Mouse (Mus musculus) stomach, embryonic 15.5 days (tissue): ENCODE results near the gene Kif21a. TPM values are rescaled to one million over a fixed set of nuclear protein-coding genes. Genes with fewer than 3 reads are reported as not detected.

Experiments
- ATAC-seq: fragments of 200-750 bp; cut with Nextera tagmentation; 2 replicates; pipeline ENCODE4 v1.8.0; 2017; ENCODE audit warnings: low read depth, moderate number of reproducible peaks, moderate TSS enrichment; ENCODE audit not compliant: insufficient read depth, low FRiP score
- H3K27ac ChIP-seq: fragments of 300-500 bp; sonication (generic); 2 replicates; pipeline ENCODE4 v1.5.1; 2015; ENCODE audit warnings: mild to moderate bottlenecking, inconsistent platforms
- H3K27me3 ChIP-seq: fragments of 300-500 bp; sonication (generic); replicated peaks from 2 replicates; pipeline ENCODE4 v1.6.1; 2015; ENCODE audit warnings: inconsistent platforms
- H3K36me3 ChIP-seq: fragments of 300-500 bp; sonication (generic); 2 replicates; pipeline ENCODE4 v1.6.1; 2015; ENCODE audit warnings: inconsistent platforms
- H3K4me1 ChIP-seq: fragments of 300-500 bp; sonication (generic); 2 replicates; pipeline ENCODE4 v1.6.1; 2015; ENCODE audit warnings: inconsistent platforms
- H3K4me2 ChIP-seq: fragments of 300-500 bp; sonication (generic); 2 replicates; pipeline ENCODE4 v1.6.1; 2015; ENCODE audit warnings: mild to moderate bottlenecking, inconsistent platforms
- H3K4me3 ChIP-seq: fragments of 300-500 bp; sonication (generic); replicated peaks from 2 replicates; pipeline ENCODE4 v1.5.1; 2015; ENCODE audit warnings: inconsistent platforms
- H3K9ac ChIP-seq: fragments of 300-500 bp; sonication (generic); 2 replicates; pipeline ENCODE4 v1.6.1; 2015; ENCODE audit warnings: inconsistent platforms
- H3K9me3 ChIP-seq: fragments of 300-500 bp; sonication (generic); 2 replicates; pipeline ENCODE4 v1.6.1; 2016; ENCODE audit warnings: inconsistent platforms
- WGBS: fragments of 180-500 bp; shearing (Covaris S2); methylation state at CpG from one replicate; pipeline ENCODE4 v1.1.7; 2015; 5-methylcytosine and 5-hydroxymethylcytosine counted together
- polyA plus RNA-seq: library from polyadenylated mRNA; unstranded; fragments of >200 nt; fragmentation: Nextera tagmentation; extraction: Ambion mirVana; gene quantifications from 2 replicates; pipeline ENCODE4 v1.2.1, GENCODE M21; 2015

Kif21a gene
- polyA plus RNA-seq: 16.3 and 18.3 TPM in 2 replicates

DNA sequence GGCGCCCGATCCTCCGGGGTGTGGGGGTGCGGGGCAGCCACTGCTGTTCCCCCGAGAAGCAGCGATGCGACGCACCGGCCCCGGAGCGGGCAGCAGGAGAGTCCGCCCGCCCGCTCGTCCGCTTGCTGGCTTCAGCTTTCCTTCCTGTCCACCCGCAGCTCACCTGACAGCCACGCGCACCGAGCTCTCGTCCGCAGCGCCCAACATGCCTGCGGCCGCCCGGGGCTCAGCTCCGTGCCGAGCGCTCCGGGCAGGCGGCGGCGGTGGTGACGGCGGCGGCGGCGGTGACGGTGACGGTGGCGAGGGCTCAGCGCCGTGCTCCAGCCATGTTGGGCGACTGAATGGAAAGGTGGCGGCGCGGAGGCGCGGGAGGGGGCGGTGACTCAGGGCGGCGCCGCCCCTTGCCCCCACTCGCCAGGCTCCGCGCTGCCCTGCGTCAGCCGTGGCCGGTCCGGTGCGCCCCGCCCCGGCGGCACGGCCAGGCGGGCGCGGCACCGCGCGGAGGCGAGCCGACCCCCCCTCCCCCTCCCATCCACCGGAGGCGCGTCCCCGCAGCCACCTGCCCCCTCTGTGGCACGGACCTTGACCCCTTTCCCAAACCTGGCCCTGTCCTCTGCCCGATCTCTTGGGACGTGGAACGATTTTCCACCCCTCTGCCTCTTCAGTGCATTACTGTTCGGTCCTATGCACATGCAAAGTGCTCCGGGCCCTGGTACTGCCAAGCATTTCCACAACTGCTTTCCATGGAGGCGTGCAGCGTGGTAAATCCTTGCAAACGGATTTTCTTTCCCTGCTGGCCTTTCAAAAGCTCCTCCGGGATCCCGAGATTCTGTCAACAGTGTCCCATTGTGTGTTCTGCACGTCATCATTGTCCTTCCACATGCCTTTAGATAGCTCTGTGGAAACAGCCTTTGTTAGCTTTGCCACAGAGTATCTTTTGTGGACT, at the start of gene Kif21a:
TSS of gene Kif21a (minus strand) at position 453 of the 946 bp plus-strand sequence.
- H3K27me3 ChIP-seq: no peaks in the 10 kb centered on the region
- peak; percentile 94 for ATAC-seq
- H3K4me2 ChIP-seq: peak within 1 kb of the TSS; percentile 97
- 2% methylated on average over 61 of the region's 89 CpGs for WGBS
- peak within 1 kb of the TSS; percentile 80 for H3K9ac ChIP-seq
- no peaks in the 10 kb centered on the region for H3K36me3 ChIP-seq
- H3K9me3 ChIP-seq: no peaks in the 10 kb centered on the region
- H3K27ac ChIP-seq: peak within 1 kb of the TSS; percentile 94
- peak within 1 kb of the TSS; percentile 92 for H3K4me3 ChIP-seq
- 0 out of 2 replicates have a peak, but pooled peaks cover 2% of the 10 kb centered on the region for H3K4me1 ChIP-seq

DNA sequence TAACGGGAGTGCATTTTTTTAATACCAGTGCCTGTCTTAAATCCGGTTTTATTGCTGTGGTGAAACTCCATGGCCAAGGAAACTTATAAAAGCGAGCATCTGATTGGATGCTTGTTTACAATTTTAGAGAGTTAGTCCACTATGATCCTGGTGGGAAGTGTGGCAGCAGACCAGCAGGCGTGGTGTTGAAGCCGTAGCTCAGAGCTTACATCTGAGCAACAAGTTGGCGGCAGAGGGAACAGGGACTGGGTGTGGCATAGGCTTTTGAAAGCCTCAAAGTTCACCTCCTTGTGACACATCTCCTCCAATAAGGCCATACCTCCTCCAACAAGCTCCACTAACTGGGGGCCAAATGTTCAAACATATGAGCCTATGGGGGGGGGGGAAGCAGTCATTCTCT, 46.9 kb upstream of the Kif21a start:
- WGBS: 74% methylated on average over 6 of the region's 6 CpGs
- H3K4me1 ChIP-seq: 0 out of 2 replicates have a peak, but pooled peaks cover 3% of the 10 kb centered on the region
- no peaks in the 10 kb centered on the region for H3K9me3 ChIP-seq
- no peaks in the 10 kb centered on the region for H3K36me3 ChIP-seq
- H3K9ac ChIP-seq: no peak overlapping the region
- ATAC-seq: no peak
- no peak overlapping the region for H3K4me3 ChIP-seq
- no peaks in the 10 kb centered on the region for H3K27me3 ChIP-seq
- H3K4me2 ChIP-seq: no peak overlapping the region
- H3K27ac ChIP-seq: no peak overlapping the region

DNA sequence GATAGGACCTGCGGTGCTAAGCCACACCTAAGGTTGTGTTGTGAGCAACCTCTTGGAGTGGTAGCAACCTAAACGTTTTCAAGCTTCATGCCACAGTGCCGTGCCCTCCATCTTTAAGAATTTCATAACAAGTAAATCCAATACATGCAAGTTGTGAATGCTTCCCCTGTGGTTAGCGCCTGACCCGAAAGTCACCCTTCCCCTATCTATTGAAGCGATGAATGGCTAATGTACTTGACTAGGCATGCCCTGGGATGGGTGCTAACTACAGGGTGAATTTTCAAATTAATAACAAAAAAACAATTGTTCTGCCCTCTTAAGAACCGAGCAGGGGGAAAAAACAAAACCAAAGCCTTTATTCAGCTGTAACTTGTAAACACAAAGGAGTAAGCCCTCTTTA, 39.7 kb upstream of the Kif21a start:
- Histone ChIP-seq H3K9me3 (no peaks in the 10 kb centered on the region), H3K9ac (no peak overlapping the region), H3K27ac (no peak overlapping the region), H3K36me3 (no peaks in the 10 kb centered on the region), H3K4me3 (no peak overlapping the region), H3K4me1 (0 out of 2 replicates have a peak, but pooled peaks cover 3% of the 10 kb centered on the region), H3K4me2 (no peak overlapping the region), H3K27me3 (no peaks in the 10 kb centered on the region)
- no peak for ATAC-seq
- 72% methylated on average over 7 of the region's 7 CpGs for WGBS

DNA sequence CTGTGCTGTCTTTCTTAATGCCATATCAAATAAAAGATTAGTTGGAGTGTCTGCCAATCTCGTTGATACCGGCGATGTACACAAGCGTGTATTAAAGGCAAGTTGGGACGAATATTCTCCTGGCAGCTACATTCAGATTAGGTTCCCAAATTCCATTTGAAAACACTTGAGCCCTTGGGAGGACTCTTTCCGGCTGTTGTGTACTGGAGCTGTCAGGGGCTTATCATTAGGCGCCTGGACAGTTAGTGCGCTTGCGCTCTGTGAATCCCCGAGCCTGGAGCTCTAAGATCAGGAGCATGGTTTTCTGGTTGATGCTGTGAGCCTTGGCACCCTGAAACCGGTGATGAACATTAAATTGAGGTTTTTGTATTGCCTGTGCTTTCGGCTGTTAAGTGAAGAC, 38.3 kb upstream of the Kif21a start:
- no peak overlapping the region for H3K27ac ChIP-seq
- H3K36me3 ChIP-seq: no peaks in the 10 kb centered on the region
- H3K9me3 ChIP-seq: no peaks in the 10 kb centered on the region
- 73% methylated on average over 12 of the region's 12 CpGs for WGBS
- no peak overlapping the region for H3K4me2 ChIP-seq
- no peak overlapping the region for H3K4me3 ChIP-seq
- no peak for ATAC-seq
- H3K4me1 ChIP-seq: 0 out of 2 replicates have a peak, but pooled peaks cover 3% of the 10 kb centered on the region
- no peak overlapping the region for H3K9ac ChIP-seq
- H3K27me3 ChIP-seq: no peaks in the 10 kb centered on the region

DNA sequence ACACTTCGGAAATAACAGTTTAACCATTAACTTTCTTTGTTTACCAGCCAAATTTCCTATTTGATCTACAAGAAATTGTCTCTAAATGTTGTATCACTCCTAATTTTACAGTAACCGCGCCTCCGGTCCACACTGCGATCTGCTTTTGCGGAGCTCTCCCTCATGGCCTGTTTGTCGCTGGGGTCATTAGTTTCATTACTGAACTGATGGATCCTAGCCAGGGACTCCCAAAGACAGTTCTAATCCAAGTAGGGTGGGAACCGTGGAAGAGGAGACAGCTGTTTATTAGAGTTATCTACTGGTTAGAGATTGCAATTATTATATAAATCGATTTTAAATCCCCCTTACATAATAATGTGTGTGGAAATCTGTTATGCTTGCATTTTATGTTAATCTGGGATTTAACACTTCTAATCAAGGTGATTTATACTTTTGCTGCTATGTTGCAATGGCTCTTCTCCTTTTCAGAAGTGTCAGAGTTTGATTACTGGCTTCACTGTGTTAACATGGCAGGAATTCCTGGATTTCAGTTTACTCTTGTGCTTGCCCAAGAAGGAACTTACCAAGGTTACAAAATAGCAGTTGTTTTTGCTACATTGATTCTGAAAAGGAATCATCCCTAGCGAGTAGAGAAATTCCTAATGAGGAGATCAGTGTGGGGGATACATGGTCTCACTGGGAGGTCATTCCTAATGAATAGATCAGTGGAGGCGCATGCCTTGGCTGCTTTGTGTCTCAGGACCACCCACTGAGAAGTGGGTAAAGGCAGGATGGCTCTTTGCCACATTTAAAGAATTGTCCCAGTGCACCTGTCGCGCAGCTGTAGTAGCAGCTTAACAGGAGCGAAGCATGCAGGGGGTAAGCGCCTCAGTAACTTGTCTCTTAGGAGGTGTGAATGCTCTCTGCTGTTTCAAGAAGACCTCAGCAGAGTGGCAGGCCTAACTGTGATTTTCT, 28.0 kb upstream of the Kif21a start:
- Histone ChIP-seq H3K36me3 (no peaks in the 10 kb centered on the region), H3K9ac (no peak overlapping the region), H3K9me3 (no peaks in the 10 kb centered on the region), H3K4me2 (no peak overlapping the region), H3K27me3 (no peaks in the 10 kb centered on the region), H3K4me1 (no peaks in the 10 kb centered on the region), H3K4me3 (no peak overlapping the region), H3K27ac (no peak overlapping the region)
- 46% methylated on average over 15 of the region's 15 CpGs for WGBS
- no peak for ATAC-seq

DNA sequence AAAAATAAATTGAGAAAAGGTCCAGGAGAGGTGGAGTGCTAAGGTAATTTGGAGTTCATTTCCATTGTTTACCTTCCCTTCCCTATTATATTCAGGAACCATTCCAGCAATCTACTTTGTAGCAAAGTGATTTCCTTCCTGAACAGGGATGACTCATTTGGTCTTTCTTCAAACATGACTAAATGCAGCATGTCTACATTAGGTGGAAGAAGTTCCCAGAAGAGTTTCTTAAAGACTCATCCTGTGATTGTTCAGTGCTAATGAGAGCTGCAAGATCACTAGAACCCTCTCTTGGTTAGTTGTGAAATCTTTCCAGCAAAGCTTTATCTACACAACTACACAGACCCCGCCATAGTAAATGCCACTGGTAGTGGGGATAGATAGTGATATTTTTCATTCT, 22.7 kb upstream of the Kif21a start:
- Histone ChIP-seq H3K36me3 (no peaks in the 10 kb centered on the region), H3K9ac (no peak overlapping the region), H3K9me3 (no peaks in the 10 kb centered on the region), H3K4me1 (no peaks in the 10 kb centered on the region), H3K27ac (no peak overlapping the region), H3K4me3 (no peak overlapping the region), H3K27me3 (no peaks in the 10 kb centered on the region), H3K4me2 (no peak overlapping the region)
- WGBS: 78% methylated on average over 1 of the region's 1 CpGs
- ATAC-seq: no peak

DNA sequence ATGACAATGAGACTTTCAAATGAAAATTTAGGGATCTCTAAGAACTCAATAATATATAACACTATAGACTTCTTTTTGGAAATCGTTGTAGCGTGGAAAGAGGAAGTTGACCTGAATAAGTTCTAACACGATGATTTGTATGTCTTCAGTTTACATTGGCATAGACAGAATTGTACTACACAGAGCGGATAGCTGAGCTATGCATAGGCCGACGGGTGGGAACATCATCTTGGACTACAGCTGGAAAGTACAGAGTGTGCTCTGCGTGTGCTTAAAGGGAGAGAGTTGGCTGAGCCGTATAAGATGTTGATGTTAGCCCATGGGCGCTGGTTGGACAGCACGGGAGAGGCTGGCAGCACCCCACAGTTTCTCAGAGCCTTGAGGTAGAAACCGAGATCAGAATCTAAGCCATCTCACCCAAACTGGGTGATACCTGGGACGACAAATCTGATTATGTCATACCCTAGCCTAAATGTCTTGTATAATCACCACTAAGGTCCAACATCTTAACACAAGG, 14.6 kb upstream of the Kif21a start:
- WGBS: 81% methylated on average over 12 of the region's 12 CpGs
- H3K27ac ChIP-seq: no peak overlapping the region

DNA sequence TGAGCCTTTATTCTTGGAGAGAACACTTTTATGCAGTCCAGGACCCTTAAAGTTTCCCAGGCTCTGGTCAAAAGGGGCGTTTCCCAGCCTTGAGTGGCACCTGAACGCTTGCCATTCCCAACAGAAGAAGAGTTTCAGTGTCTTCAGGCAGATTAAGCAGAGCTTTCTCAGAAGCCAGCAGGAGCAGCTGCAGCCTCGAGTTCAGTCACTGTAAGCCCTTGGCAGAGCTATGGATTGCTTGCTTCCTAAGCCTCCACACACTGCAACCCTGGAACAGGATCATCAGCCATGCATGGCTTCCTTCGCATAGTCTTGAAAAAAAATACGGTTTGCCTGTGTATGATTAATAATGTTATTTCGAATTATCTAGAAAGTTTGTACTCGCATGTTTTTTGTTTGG, 14.1 kb upstream of the Kif21a start:
- H3K27me3 ChIP-seq: no peaks in the 10 kb centered on the region
- H3K4me2 ChIP-seq: no peak overlapping the region
- H3K9ac ChIP-seq: no peak overlapping the region
- no peaks in the 10 kb centered on the region for H3K36me3 ChIP-seq
- ATAC-seq: no peak
- H3K27ac ChIP-seq: no peak overlapping the region
- no peaks in the 10 kb centered on the region for H3K4me1 ChIP-seq
- no peak overlapping the region for H3K4me3 ChIP-seq
- H3K9me3 ChIP-seq: no peaks in the 10 kb centered on the region
- 61% methylated on average over 7 of the region's 7 CpGs for WGBS

More for the DNA sequence above, 14.6 kb upstream of the Kif21a start:
- H3K4me1 ChIP-seq: no peaks in the 10 kb centered on the region
- no peaks in the 10 kb centered on the region for H3K27me3 ChIP-seq
- no peaks in the 10 kb centered on the region for H3K9me3 ChIP-seq
- H3K4me2 ChIP-seq: no peak overlapping the region
- H3K36me3 ChIP-seq: no peaks in the 10 kb centered on the region
- no peak for ATAC-seq
- H3K4me3 ChIP-seq: no peak overlapping the region
- H3K9ac ChIP-seq: no peak overlapping the region

DNA sequence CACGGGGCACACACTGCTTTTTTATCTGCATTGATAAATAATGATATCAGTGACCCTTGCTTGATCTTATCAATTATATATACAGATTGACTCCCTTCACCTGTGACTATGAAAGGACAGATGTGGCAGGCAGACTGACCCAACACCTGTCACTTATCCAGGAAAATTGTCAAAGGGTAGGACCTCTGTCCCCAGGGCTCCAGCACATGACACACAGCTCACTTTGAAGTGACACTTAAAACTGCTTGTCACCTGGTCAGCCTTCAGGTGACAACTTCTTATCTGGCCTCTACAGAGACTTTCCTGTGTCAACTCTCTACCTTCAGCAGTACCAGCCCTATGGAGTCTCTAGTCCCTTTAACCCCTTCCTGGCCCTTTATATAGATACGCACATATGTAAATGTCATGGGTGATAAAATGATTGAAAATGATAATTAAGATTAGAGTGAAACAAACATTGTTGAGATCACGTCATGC, 7.2 kb upstream of the Kif21a start:
- Histone ChIP-seq H3K27ac (no peak overlapping the region), H3K4me1 (0 out of 2 replicates have a peak, but pooled peaks cover 2% of the 10 kb centered on the region), H3K9ac (no peak overlapping the region), H3K9me3 (no peaks in the 10 kb centered on the region), H3K36me3 (no peaks in the 10 kb centered on the region), H3K4me3 (no peak overlapping the region), H3K4me2 (no peak overlapping the region), H3K27me3 (no peaks in the 10 kb centered on the region)
- WGBS: 58% methylated on average over 3 of the region's 3 CpGs
- no peak for ATAC-seq

DNA sequence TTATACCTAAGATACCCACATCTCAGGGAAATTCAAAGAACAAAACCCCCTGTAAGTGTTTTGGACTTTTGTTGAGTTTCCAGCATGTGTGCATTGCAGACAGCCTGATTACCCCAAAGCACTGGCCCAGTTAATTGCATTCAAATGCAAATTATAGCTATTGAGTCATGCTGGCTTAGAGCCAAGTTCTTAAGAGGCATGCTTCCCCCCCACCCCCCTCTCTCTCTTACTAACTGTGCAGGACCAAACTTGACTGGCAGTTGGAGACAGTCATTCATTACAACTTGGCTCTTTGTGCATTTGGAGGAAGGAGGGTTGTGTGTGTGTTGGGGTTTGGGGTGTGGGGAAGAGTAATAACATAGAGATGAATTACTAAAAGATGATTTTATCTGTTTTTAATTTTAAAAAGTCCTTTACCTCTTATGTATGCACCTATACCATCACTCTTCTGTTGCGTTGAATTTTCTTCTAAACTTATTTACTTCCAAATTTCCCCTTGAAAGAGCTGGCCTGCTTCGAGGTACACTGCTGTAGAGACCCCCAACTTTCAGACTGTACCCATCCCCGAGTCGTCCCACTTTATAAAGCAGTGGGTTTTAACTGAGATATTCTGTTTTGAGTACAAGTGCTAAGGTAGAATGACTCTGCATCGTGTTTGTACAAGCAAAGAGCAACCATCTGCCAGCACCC, 6.6 kb upstream of the Kif21a start:
- Histone ChIP-seq H3K4me3 (no peak overlapping the region), H3K4me2 (no peak overlapping the region), H3K9ac (no peak overlapping the region), H3K36me3 (no peaks in the 10 kb centered on the region), H3K9me3 (no peaks in the 10 kb centered on the region), H3K27me3 (no peaks in the 10 kb centered on the region), H3K4me1 (0 out of 2 replicates have a peak, but pooled peaks cover 2% of the 10 kb centered on the region), H3K27ac (no peak overlapping the region)
- no peak; the same call in 1 of the 2 replicates for ATAC-seq
- WGBS: 54% methylated on average over 5 of the region's 5 CpGs

DNA sequence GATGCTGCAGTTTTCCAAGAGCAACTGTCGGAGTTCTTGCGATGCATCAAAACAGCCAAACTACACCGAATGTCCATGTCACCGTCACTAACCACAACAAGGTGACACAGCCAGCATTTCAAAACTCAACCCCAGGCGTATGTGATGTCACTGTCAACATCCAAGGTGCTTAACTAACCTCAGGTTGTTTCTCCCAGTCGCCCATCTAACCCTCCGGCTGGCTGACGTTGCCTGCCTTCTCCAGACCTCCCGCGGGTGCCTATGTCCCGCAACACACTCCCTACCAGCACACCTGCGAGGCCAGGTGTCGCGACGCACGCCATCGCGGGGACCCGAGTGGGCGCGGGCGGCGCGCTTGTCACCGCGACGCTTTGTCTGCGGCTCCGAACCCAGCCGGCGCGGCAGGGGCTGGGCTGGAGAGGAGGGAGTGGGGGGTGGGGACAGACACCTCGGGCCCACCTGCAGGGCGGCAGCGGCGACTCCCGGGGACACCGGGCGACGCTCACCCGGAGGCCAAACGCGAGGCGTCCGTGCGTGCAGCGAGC, 725 bp downstream of the Kif21a start:
- peak overlapping the region; percentile 94 for H3K27ac ChIP-seq
- 2% methylated on average over 46 of the region's 47 CpGs for WGBS
- no peaks in the 10 kb centered on the region for H3K27me3 ChIP-seq
- H3K36me3 ChIP-seq: no peaks in the 10 kb centered on the region
- H3K4me2 ChIP-seq: peak overlapping the region; percentile 97
- peak overlapping the region; percentile 92 for H3K4me3 ChIP-seq
- ATAC-seq: peak; percentile 32
- H3K4me1 ChIP-seq: 0 out of 2 replicates have a peak, but pooled peaks cover 2% of the 10 kb centered on the region
- H3K9ac ChIP-seq: peak overlapping the region; percentile 80
- H3K9me3 ChIP-seq: no peaks in the 10 kb centered on the region
